Comparison of ENCODE assay signal across 8 mouse cellular contexts in genomic region chr14:52118456-52118822, GRCm38 (mm10). TPM values are rescaled to one million over a fixed set of nuclear protein-coding genes. Genes with fewer than 3 reads are reported as not detected.
A peak's percentile ranks its signal among the peaks of the same experiment; 100 is the strongest.
DNase-seq lines count a peak whose midpoint lies in the region; ATAC-seq and TF ChIP-seq lines count a peak whose summit lies in the region.

No protein-coding gene starts in this region.

- no peaks in the 10 kb centered on the region for H3K36me3 ChIP-seq in kidney, adult 2 months (ENCODE audit: control insufficient read depth, insufficient read depth, low read length)
- no peaks in the 10 kb centered on the region for H3K36me3 ChIP-seq in embryonic facial prominence, embryonic 14.5 days (ENCODE audit: control insufficient read depth, insufficient read depth, low read length)
- no peaks in the 10 kb centered on the region for H3K36me3 ChIP-seq in intestine, embryonic 16.5 days (ENCODE audit: control insufficient read depth, insufficient read depth, low read length)
- H3K36me3 ChIP-seq in midbrain, embryonic 13.5 days: no peaks in the 10 kb centered on the region

- peak overlapping the region; percentile 84 for H3K4me2 ChIP-seq in embryonic facial prominence, embryonic 14.5 days (ENCODE audit: low read depth, low read length)
- H3K4me2 ChIP-seq in intestine, embryonic 16.5 days (ENCODE audit: low read depth, low read length): peak overlapping the region; percentile 98
- peak overlapping the region; percentile 90 for H3K4me2 ChIP-seq in midbrain, embryonic 13.5 days (replicated peaks)

- DNase-seq in kidney, adult 2 months: no peak
- DNase-seq in kidney, adult 18-20 months: no peak
- DNase-seq in embryonic facial prominence, embryonic 14.5 days (ENCODE audit: low spot score): no peak
- DNase-seq in right cerebral cortex, postnatal 25 days: no peak
- DNase-seq in left cerebral cortex, adult 11 months (ENCODE audit: low spot score): no peak
- no peak for DNase-seq in cerebellum, adult 9-10 months

- WGBS in kidney, adult 2 months: 20% methylated on average over 8 of the region's 8 CpGs
- WGBS in embryonic facial prominence, embryonic 14.5 days: 25% methylated on average over 8 of the region's 8 CpGs
- WGBS in intestine, embryonic 16.5 days: 22% methylated on average over 8 of the region's 8 CpGs
- WGBS in midbrain, embryonic 13.5 days: 17% methylated on average over 8 of the region's 8 CpGs

- H3K27me3 ChIP-seq in kidney, adult 2 months (replicated peaks; ENCODE audit: control insufficient read depth, insufficient read depth, low read length): no peaks in the 10 kb centered on the region
- no peaks in the 10 kb centered on the region for H3K27me3 ChIP-seq in embryonic facial prominence, embryonic 14.5 days (replicated peaks; ENCODE audit: control insufficient read depth, insufficient read depth, low read length)
- no peaks in the 10 kb centered on the region for H3K27me3 ChIP-seq in intestine, embryonic 16.5 days (replicated peaks; ENCODE audit: control insufficient read depth, insufficient read depth, low read length)
- 0 out of 2 replicates have a peak, but pooled peaks cover 4% of the 10 kb centered on the region for H3K27me3 ChIP-seq in midbrain, embryonic 13.5 days

- TF ChIP-seq POLR2A in kidney, adult 2 months (IDR thresholded peaks at IDR 0.05; ENCODE audit: low read depth, low read length): no peak

- peak overlapping the region; percentile 49; the same call in 1 of the 2 replicates for H3K4me3 ChIP-seq in kidney, adult 2 months (ENCODE audit: insufficient read depth, low read depth, low read length)
- peak overlapping the region; percentile 49 for H3K4me3 ChIP-seq in embryonic facial prominence, embryonic 14.5 days (ENCODE audit: low read depth, low read length)
- peak overlapping the region; percentile 59 for H3K4me3 ChIP-seq in intestine, embryonic 16.5 days (ENCODE audit: low read length)
- peak overlapping the region; percentile 52 for H3K4me3 ChIP-seq in midbrain, embryonic 13.5 days (replicated peaks)

- ATAC-seq in embryonic facial prominence, embryonic 14.5 days (ENCODE audit: low read depth): no peak
- peak; percentile 32 for ATAC-seq in intestine, embryonic 16.5 days
- ATAC-seq in midbrain, embryonic 13.5 days: peak; percentile 62

- TF ChIP-seq CTCF in kidney, adult 2 months (conservative IDR thresholded peaks at IDR 0.05; ENCODE audit: insufficient read depth, insufficient read length, low read depth, low read length): no peak

- H3K4me1 ChIP-seq in kidney, adult 2 months (ENCODE audit: control insufficient read depth, insufficient read depth, low read length): peaks cover 7% of the 10 kb centered on the region; the same call in 1 of the 2 replicates
- no peaks in the 10 kb centered on the region for H3K4me1 ChIP-seq in embryonic facial prominence, embryonic 14.5 days (ENCODE audit: control insufficient read depth, insufficient read depth, low read length)
- H3K4me1 ChIP-seq in intestine, embryonic 16.5 days (ENCODE audit: control insufficient read depth, insufficient read depth, low read length): no peaks in the 10 kb centered on the region
- peaks cover 17% of the 10 kb centered on the region for H3K4me1 ChIP-seq in midbrain, embryonic 13.5 days (replicated peaks)

- peak overlapping the region; percentile 71; the same call in 1 of the 2 replicates for H3K9ac ChIP-seq in embryonic facial prominence, embryonic 14.5 days (ENCODE audit: low read depth, low read length)
- peak overlapping the region; percentile 77; the same call in 1 of the 2 replicates for H3K9ac ChIP-seq in intestine, embryonic 16.5 days (ENCODE audit: low read depth, low read length)
- peak overlapping the region; percentile 70; the same call in 1 of the 2 replicates for H3K9ac ChIP-seq in midbrain, embryonic 13.5 days (replicated peaks)

- H3K27ac ChIP-seq in kidney, adult 2 months (ENCODE audit: insufficient read depth, low read depth, low read length): no peak overlapping the region
- H3K27ac ChIP-seq in embryonic facial prominence, embryonic 14.5 days (replicated peaks; ENCODE audit: low read depth, low read length): peak overlapping the region; percentile 85; the same call in 1 of the 2 replicates
- H3K27ac ChIP-seq in intestine, embryonic 16.5 days (ENCODE audit: low read length): no peak overlapping the region
- peak overlapping the region; percentile 81 for H3K27ac ChIP-seq in midbrain, embryonic 13.5 days

- no peaks in the 10 kb centered on the region for H3K9me3 ChIP-seq in embryonic facial prominence, embryonic 14.5 days (ENCODE audit: control insufficient read depth, low read length)
- H3K9me3 ChIP-seq in intestine, embryonic 16.5 days (ENCODE audit: control insufficient read depth, low read length): no peaks in the 10 kb centered on the region
- no peaks in the 10 kb centered on the region for H3K9me3 ChIP-seq in midbrain, embryonic 13.5 days

RNA-seq across cellular contexts. Expression of gene Rpgrip1, which starts 7.9 kb away (rescaled TPM):
- 2.5 and 2.9 TPM in 2 replicates for polyA plus RNA-seq in kidney, adult 2 months (2012; rRNA removed)
- polyA plus RNA-seq in embryonic facial prominence, embryonic 14.5 days (2014; fragmentation: Nextera tagmentation; extraction: Ambion mirVana): 46.7 and 47.0 TPM in 2 replicates
- 42.9 and 48.5 TPM in 2 replicates for polyA plus RNA-seq in intestine, embryonic 16.5 days (2015; fragmentation: Nextera tagmentation; extraction: Ambion mirVana)
- 60.6 and 69.4 TPM in 2 replicates for polyA plus RNA-seq in midbrain, embryonic 13.5 days (2015; fragmentation: Nextera tagmentation; extraction: Ambion mirVana)

RNA-seq across cellular contexts. Expression of gene Hnrnpc, which starts 14.6 kb away (rescaled TPM):
- 62.9 and 90.0 TPM in 2 replicates for polyA plus RNA-seq in kidney, adult 2 months (2012; rRNA removed)
- polyA plus RNA-seq in embryonic facial prominence, embryonic 14.5 days (2014; fragmentation: Nextera tagmentation; extraction: Ambion mirVana): 498 and 515 TPM in 2 replicates
- polyA plus RNA-seq in intestine, embryonic 16.5 days (2015; fragmentation: Nextera tagmentation; extraction: Ambion mirVana): 447 and 515 TPM in 2 replicates
- polyA plus RNA-seq in midbrain, embryonic 13.5 days (2015; fragmentation: Nextera tagmentation; extraction: Ambion mirVana): 705 and 728 TPM in 2 replicates

Comparison
In these comparisons a context has a peak if more than half of its experiments do, and no peak if none do; other contexts are left out.
1. H3K27ac ChIP-seq: peak in embryonic facial prominence, embryonic 14.5 days (single experiment) and midbrain, embryonic 13.5 days (single experiment); none in kidney, adult 2 months (single experiment) and intestine, embryonic 16.5 days (single experiment).
2. RNA of gene Rpgrip1, which starts 7.9 kb away (polyA plus RNA-seq): 60.6 to 69.4 TPM in midbrain, embryonic 13.5 days, 46.7 to 47.0 TPM in embryonic facial prominence, embryonic 14.5 days and 42.9 to 48.5 TPM in intestine, embryonic 16.5 days; 2.5 to 2.9 TPM in kidney, adult 2 months; every median in the first group is over 10 times any median in the second.
3. Peak in every context shown above with its lines, with median percentiles within 50 percentile points of each other: H3K4me3 ChIP-seq, H3K4me2 ChIP-seq and H3K9ac ChIP-seq.